Mouse (Mus musculus) hindbrain, postnatal 0 days (tissue): Measurements from ENCODE around the gene Alkbh3. TPM values are rescaled to one million over a fixed set of nuclear protein-coding genes. Genes with fewer than 3 reads are reported as not detected.

Source experiments
- ATAC-seq: fragments of 200-750 bp; cut with Nextera tagmentation; 2 replicates; pipeline ENCODE4 v1.8.0; 2017; ENCODE audit warnings: mild to moderate bottlenecking, moderate TSS enrichment, moderate library complexity
- DNase-seq: peaks from one replicate; pipeline ENCODE4 v3.0.0-alpha.2; 2015; ENCODE audit warnings: low spot score
- H3K27ac ChIP-seq: fragments of 300-500 bp; sonication (generic); 2 replicates; pipeline ENCODE4 v1.5.1; 2014; ENCODE audit warnings: mild to moderate bottlenecking
- H3K27me3 ChIP-seq: fragments of 300-500 bp; sonication (generic); 2 replicates; pipeline ENCODE4 v1.6.1; 2014; ENCODE audit warnings: low read length, mixed read lengths; ENCODE audit not compliant: insufficient read depth
- H3K36me3 ChIP-seq: fragments of 300-500 bp; sonication (generic); 2 replicates; pipeline ENCODE4 v1.6.1; 2014; ENCODE audit warnings: low read length, mixed read lengths; ENCODE audit not compliant: insufficient read depth
- H3K4me1 ChIP-seq: fragments of 300-500 bp; sonication (generic); 2 replicates; pipeline ENCODE4 v1.6.1; 2014; ENCODE audit warnings: antibody characterized with exemption, low read length, mixed read lengths; ENCODE audit not compliant: insufficient read depth
- H3K4me2 ChIP-seq: fragments of 300-500 bp; sonication (generic); 2 replicates; pipeline ENCODE4 v1.6.1; 2014; ENCODE audit warnings: low read depth, mild to moderate bottlenecking, low read length, moderate library complexity, mixed read lengths
- H3K4me3 ChIP-seq: fragments of 300-500 bp; sonication (generic); 2 replicates; pipeline ENCODE4 v1.5.1; 2014; ENCODE audit warnings: low read length
- H3K9ac ChIP-seq: fragments of 300-500 bp; sonication (generic); replicated peaks from 2 replicates; pipeline ENCODE4 v1.6.1; 2014; ENCODE audit warnings: mild to moderate bottlenecking, low read length, moderate library complexity, mixed read lengths
- H3K9me3 ChIP-seq: fragments of 300-500 bp; sonication (generic); 2 replicates; pipeline ENCODE4 v1.6.1; 2016; ENCODE audit warnings: low read length, mixed read lengths
- CTCF ChIP-seq: IDR thresholded peaks from 2 replicates; pipeline ENCODE4 v1.5.1; 2016; ENCODE audit warnings: antibody characterized with exemption, control low read depth, low read depth
- WGBS: fragments of 180-500 bp; shearing (Covaris S2); extraction: QIAGEN DNeasy Blood & Tissue Kit; methylation state at CpG from one replicate; pipeline ENCODE4 v1.1.7; 2014; 5-methylcytosine and 5-hydroxymethylcytosine counted together
- polyA plus RNA-seq: library from polyadenylated mRNA; unstranded; fragments of >200 nt; fragmentation: Nextera tagmentation; extraction: Ambion mirVana; gene quantifications from 2 replicates; pipeline ENCODE4 v1.2.1, GENCODE M21; 2015
- total RNA-seq: library from RNA; depleted of rRNA; stranded (reverse); fragments of >200 nt; gene quantifications from 2 replicates; pipeline ENCODE4 v1.2.3, GENCODE M21; 2014; rRNA removed

Gene Alkbh3
- total and polyA plus RNA-seq, 2 experiments from 2014 or later = 48.9 to 61.1 TPM

DNA sequence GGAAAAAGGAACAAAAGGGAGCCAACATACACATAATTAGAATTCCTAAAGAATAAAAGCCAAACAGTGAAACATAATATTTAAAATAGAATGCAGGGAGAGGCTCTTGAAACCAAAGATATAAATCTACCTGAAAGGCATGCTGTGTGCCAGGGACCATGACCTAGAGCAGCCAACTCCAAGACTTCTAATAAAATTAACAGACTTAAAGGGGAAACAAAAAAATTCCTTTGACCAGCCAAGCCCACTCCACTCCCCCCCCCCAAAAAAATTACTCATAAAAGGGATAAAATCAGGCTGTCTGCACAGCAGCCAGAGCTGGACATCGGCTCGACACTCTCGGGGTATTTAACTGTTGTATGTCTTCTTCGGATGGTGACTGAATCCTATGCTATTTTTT, 65.8 kb downstream of the Alkbh3 start:
- 95% methylated on average over 4 of the region's 4 CpGs for WGBS
- 0 out of 2 replicates have a peak, but pooled peaks cover 7% of the 10 kb centered on the region for H3K9me3 ChIP-seq

GRCm38 (mm10) chr2:93944099-93944498, 66.5 kb downstream of the Alkbh3 start:
- Histone ChIP-seq H3K27me3 (no peaks in the 10 kb centered on the region), H3K4me2 (no peak overlapping the region), H3K36me3 (no peaks in the 10 kb centered on the region), H3K27ac (no peak overlapping the region), H3K4me1 (no peaks in the 10 kb centered on the region), H3K9me3 (0 out of 2 replicates have a peak, but pooled peaks cover 7% of the 10 kb centered on the region), H3K9ac (no peak overlapping the region), H3K4me3 (no peak overlapping the region)
- 93% methylated on average over 2 of the region's 2 CpGs for WGBS
- peak; percentile 18 for TF ChIP-seq CTCF
- ATAC-seq (no peak), DNase-seq (no peak)

More for the DNA sequence above, 65.8 kb downstream of the Alkbh3 start:
- Histone ChIP-seq H3K4me3 (no peak overlapping the region), H3K4me1 (no peaks in the 10 kb centered on the region), H3K9ac (no peak overlapping the region), H3K27ac (no peak overlapping the region), H3K36me3 (no peaks in the 10 kb centered on the region), H3K4me2 (no peak overlapping the region), H3K27me3 (no peaks in the 10 kb centered on the region)
- DNase-seq = no peak
- ATAC-seq = no peak
- no peak for TF ChIP-seq CTCF

DNA sequence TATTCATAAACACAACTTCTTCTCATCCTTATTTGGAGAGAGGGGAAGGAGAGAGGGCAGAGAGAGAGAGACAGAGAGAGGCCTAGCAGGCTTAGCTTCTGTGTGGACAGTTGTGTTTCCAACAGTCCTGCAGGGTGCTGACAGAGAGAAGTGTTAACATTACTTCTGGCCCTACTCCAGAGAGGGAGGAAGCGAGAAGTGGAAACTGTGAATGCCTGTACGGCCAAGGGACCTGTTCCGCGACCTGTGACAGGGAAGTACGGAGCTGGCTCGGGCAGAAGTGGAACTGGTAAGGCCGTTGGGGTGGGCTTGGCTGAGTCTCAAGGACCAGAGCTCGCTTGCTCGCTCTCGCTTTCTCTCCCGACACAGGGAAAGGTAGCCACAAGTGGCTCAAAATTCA, 68.9 kb downstream of the Alkbh3 start:
- Histone ChIP-seq H3K27ac (no peak overlapping the region), H3K4me2 (no peak overlapping the region), H3K4me1 (no peaks in the 10 kb centered on the region), H3K9me3 (0 out of 2 replicates have a peak, but pooled peaks cover 7% of the 10 kb centered on the region), H3K4me3 (no peak overlapping the region), H3K36me3 (no peaks in the 10 kb centered on the region), H3K27me3 (no peaks in the 10 kb centered on the region), H3K9ac (no peak overlapping the region)
- ATAC-seq (no peak), DNase-seq (no peak)
- WGBS = 69% methylated on average over 11 of the region's 11 CpGs
- no peak for TF ChIP-seq CTCF

DNA sequence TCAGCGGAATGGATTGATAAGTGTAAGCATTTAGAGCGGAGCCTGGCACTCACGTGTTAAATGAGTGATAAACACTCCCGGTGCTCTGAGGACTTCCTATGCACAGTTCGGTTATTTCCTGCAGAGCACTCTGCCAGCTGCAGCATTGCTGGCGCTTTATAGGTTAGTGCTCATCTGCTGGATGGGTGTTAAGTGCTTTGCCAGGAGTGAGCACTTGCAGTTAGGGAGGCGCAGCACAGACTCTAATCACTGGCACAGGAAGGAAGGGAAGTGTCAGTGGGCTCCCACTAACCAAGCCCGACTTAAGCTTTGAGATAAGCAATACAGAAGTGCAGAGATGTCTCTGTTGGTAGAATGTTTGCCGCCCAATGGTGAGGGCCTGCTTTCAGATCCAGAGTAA, 72.1 kb downstream of the Alkbh3 start:
- Histone ChIP-seq H3K4me3 (no peak overlapping the region), H3K9me3 (0 out of 2 replicates have a peak, but pooled peaks cover under 1% of the 10 kb centered on the region), H3K27me3 (no peaks in the 10 kb centered on the region), H3K36me3 (no peaks in the 10 kb centered on the region), H3K9ac (no peak overlapping the region), H3K27ac (no peak overlapping the region), H3K4me2 (no peak overlapping the region), H3K4me1 (no peaks in the 10 kb centered on the region)
- DNase-seq (peak; percentile 20), ATAC-seq (no peak)
- 70% methylated on average over 9 of the region's 9 CpGs for WGBS
- TF ChIP-seq CTCF = no peak

Other genes with a start within 250 kb of the Alkbh3 start
- 34.9 and 37.8 TPM in 2 replicates for gene Ext2, start 188.2 kb downstream of the Alkbh3 start, total RNA-seq
- 69.8 and 70.3 TPM in 2 replicates for gene Ext2, start 188.2 kb downstream of the Alkbh3 start, polyA plus RNA-seq
- gene Accs, start 160.9 kb downstream of the Alkbh3 start, total RNA-seq = 12.0 and 19.1 TPM in 2 replicates
- 6.5 and 6.6 TPM in 2 replicates for gene Accs, start 160.9 kb downstream of the Alkbh3 start, polyA plus RNA-seq
- gene Accsl, start 141.7 kb downstream of the Alkbh3 start, total RNA-seq = not detected in 2 replicates
- gene Accsl, start 141.7 kb downstream of the Alkbh3 start, polyA plus RNA-seq = 0.30 and 0.39 TPM in 2 replicates
- gene Gm13889, start 53.6 kb downstream of the Alkbh3 start, total RNA-seq = 38.5 and 51.4 TPM in 2 replicates
- gene Gm13889, start 53.6 kb downstream of the Alkbh3 start, polyA plus RNA-seq = 16.4 and 17.4 TPM in 2 replicates
- 0.58 TPM in 1 of 2 replicates, not detected in the other for gene Gm27027, start 14.5 kb downstream of the Alkbh3 start, total RNA-seq
- gene Gm27027, start 14.5 kb downstream of the Alkbh3 start, polyA plus RNA-seq = not detected in 2 replicates
- 50.9 and 55.5 TPM in 2 replicates for gene Hsd17b12, start 147.2 kb upstream of the Alkbh3 start, total RNA-seq
- 154 and 162 TPM in 2 replicates for gene Hsd17b12, start 147.2 kb upstream of the Alkbh3 start, polyA plus RNA-seq